Mouse (Mus musculus) brain, embryonic 14.5 days (tissue): Measurements from ENCODE around the gene Tenm3.

ENCODE experiments used
- CTCF ChIP-seq: fragments of 200-500 bp; IDR thresholded peaks from 2 replicates; pipeline ENCODE4 v1.5.1; 2012; ENCODE audit warnings: inconsistent platforms, mild to moderate bottlenecking, moderate library complexity, borderline replicate concordance; ENCODE audit not compliant: insufficient read depth, insufficient read length; ENCODE audit errors: extremely low read depth
- POLR2A ChIP-seq: fragments of 200-500 bp; IDR thresholded peaks from 2 replicates; pipeline ENCODE4 v1.6.1; 2012; ENCODE audit warnings: mild to moderate bottlenecking, inconsistent platforms, borderline replicate concordance; ENCODE audit not compliant: poor library complexity, insufficient read depth, insufficient read length, severe bottlenecking; ENCODE audit errors: extremely low read depth

DNA sequence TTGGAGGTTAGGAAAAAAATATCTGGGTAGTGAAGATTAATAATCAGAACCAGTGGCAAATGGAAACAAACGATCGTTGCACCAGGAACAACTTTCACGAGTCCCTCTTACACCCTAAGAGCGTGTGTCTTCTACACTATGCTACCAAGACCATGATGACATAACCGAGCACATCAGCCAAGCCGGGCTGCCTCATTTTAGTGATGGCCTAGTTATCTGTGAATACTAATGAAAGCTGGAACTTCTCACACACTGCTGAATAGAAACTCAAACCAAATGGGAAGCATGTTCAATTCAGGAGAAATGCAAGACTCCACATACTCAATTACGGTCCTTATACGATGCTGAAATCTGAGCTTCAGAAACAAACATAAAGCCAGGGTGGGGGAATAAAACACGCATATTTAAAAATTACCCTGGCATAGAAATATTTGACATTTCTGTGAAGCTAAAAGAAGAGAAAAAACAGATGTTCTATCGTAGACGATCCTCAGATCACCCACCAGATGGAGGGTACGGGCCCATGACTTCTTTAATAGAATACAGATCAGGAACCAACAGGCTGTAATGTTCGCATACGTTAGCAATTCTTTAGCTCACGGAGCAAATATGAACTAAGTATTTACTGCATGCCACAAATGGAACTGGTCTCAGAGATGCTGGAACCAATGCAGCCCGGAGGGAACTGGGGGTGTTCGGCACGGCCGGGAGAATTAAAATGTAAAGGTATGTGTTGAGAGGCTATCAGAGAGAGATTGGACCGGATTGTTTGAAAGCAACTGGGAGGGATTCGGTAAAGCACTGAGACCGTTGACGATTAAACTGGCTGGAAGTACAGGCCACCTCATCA, 393.1 kb downstream of the Tenm3 start:
- TF ChIP-seq POLR2A = no peak
- no peak for TF ChIP-seq CTCF
